Comparison of ENCODE assay signal across 8 mouse cellular contexts in genomic region chr10:80687850-80688249, GRCm38 (mm10). TPM values are rescaled to one million over a fixed set of nuclear protein-coding genes. Genes with fewer than 3 reads are reported as not detected.
A peak's percentile ranks its signal among the peaks of the same experiment; 100 is the strongest.
DNase-seq lines count a peak whose midpoint lies in the region; ATAC-seq and TF ChIP-seq lines count a peak whose summit lies in the region.

No protein-coding gene starts in this region.

- no peaks in the 10 kb centered on the region for H3K4me1 ChIP-seq in hindbrain, embryonic 10.5 days (replicated peaks)
- H3K4me1 ChIP-seq in hindbrain, embryonic 13.5 days (replicated peaks) = no peaks in the 10 kb centered on the region
- peaks cover 0 to 9% of the 10 kb centered on the region in 2 experiments; a peak in 1 of 4 replicates for H3K4me1 ChIP-seq in ES-E14 (ENCODE audit: control insufficient read depth in 2 of 2, insufficient read depth in 2 of 2, low read length in 2 of 2, poor library complexity in 1 of 2)
- peaks cover 2% of the 10 kb centered on the region; the same call in 1 of the 2 replicates for H3K4me1 ChIP-seq in heart, embryonic 16.5 days (ENCODE audit: control insufficient read depth, insufficient read depth, low read length)

- no peak overlapping the region for H3K4me2 ChIP-seq in hindbrain, embryonic 13.5 days
- H3K4me2 ChIP-seq in heart, embryonic 16.5 days (ENCODE audit: low read depth, low read length) = no peak overlapping the region

- H3K9me3 ChIP-seq in hindbrain, embryonic 10.5 days = no peaks in the 10 kb centered on the region
- no peaks in the 10 kb centered on the region for H3K9me3 ChIP-seq in hindbrain, embryonic 13.5 days
- H3K9me3 ChIP-seq in ES-E14 (ENCODE audit: control insufficient read depth, insufficient read depth, low read depth, low read length) = no peaks in the 10 kb centered on the region
- H3K9me3 ChIP-seq in heart, embryonic 16.5 days (replicated peaks; ENCODE audit: control insufficient read depth, low read length) = no peaks in the 10 kb centered on the region

- no peak overlapping the region for H3K4me3 ChIP-seq in hindbrain, embryonic 10.5 days
- H3K4me3 ChIP-seq in hindbrain, embryonic 13.5 days = no peak overlapping the region
- no peak overlapping the region for H3K4me3 ChIP-seq in ES-E14 (ENCODE audit: insufficient read depth in 1 of 2, low read depth in 1 of 2, low read length in 2 of 2, poor library complexity in 1 of 2, severe bottlenecking in 1 of 2)
- H3K4me3 ChIP-seq in heart, embryonic 16.5 days (ENCODE audit: low read length) = no peak overlapping the region

- peaks cover 90% of the 10 kb centered on the region for H3K36me3 ChIP-seq in hindbrain, embryonic 10.5 days
- peaks cover 90% of the 10 kb centered on the region for H3K36me3 ChIP-seq in hindbrain, embryonic 13.5 days
- peaks cover 15% of the 10 kb centered on the region; the same call in 1 of the 2 replicates for H3K36me3 ChIP-seq in ES-E14 (ENCODE audit: control insufficient read depth, insufficient read depth, low read length, poor library complexity, severe bottlenecking)
- peaks cover 26% of the 10 kb centered on the region for H3K36me3 ChIP-seq in heart, embryonic 16.5 days (ENCODE audit: control insufficient read depth, insufficient read depth)

- WGBS in hindbrain, embryonic 10.5 days = 56% methylated on average over 5 of the region's 5 CpGs
- 42% methylated on average over 5 of the region's 5 CpGs for WGBS in hindbrain, embryonic 13.5 days
- WGBS in heart, embryonic 16.5 days = 34% methylated on average over 5 of the region's 5 CpGs

- ATAC-seq in hindbrain, embryonic 13.5 days (ENCODE audit: low FRiP score) = no peak
- ATAC-seq in heart, embryonic 16.5 days (replicated peaks; ENCODE audit: extremely low read depth, insufficient read depth, low FRiP score) = peak; percentile 69; the same call in 1 of the 2 replicates
- peak; percentile 50 for ATAC-seq in megakaryocyte, adult 5-6 weeks (ENCODE audit: poor library complexity, severe bottlenecking)

- DNase-seq in hindbrain, embryonic 10.5 days (ENCODE audit: low spot score) = peak; percentile 51
- DNase-seq in ES-E14 (ENCODE audit: low read depth, low spot score) = peak; percentile 68
- peak; percentile 83 for DNase-seq in cerebellum, postnatal 10 days
- peak; percentile 81 to 89 for DNase-seq in kidney, postnatal 4 days
- DNase-seq in thymus, postnatal 10 days (ENCODE audit: low spot score in 2 of 2) = peak; percentile 52 to 68

- no peak overlapping the region for H3K27ac ChIP-seq in hindbrain, embryonic 10.5 days
- H3K27ac ChIP-seq in hindbrain, embryonic 13.5 days = no peak overlapping the region
- no peak overlapping the region for H3K27ac ChIP-seq in ES-E14 (ENCODE audit: insufficient read depth, low read depth, low read length, poor library complexity, severe bottlenecking)
- H3K27ac ChIP-seq in heart, embryonic 16.5 days (ENCODE audit: low read length) = no peak overlapping the region

- no peak overlapping the region for H3K9ac ChIP-seq in hindbrain, embryonic 13.5 days
- H3K9ac ChIP-seq in ES-E14 (ENCODE audit: insufficient read depth, low read depth, low read length, poor library complexity, severe bottlenecking) = no peak overlapping the region
- no peak overlapping the region for H3K9ac ChIP-seq in heart, embryonic 16.5 days (ENCODE audit: low read length)

- in situ Hi-C loops in ES-E14 (cut with MboI; ENCODE audit: low sequenced_read_pairs in 2 of 2, unreplicated experiment in 2 of 2) = no loop called here

- H3K27me3 ChIP-seq in hindbrain, embryonic 10.5 days (ENCODE audit: insufficient read depth, poor library complexity, severe bottlenecking) = no peaks in the 10 kb centered on the region
- no peaks in the 10 kb centered on the region for H3K27me3 ChIP-seq in hindbrain, embryonic 13.5 days
- H3K27me3 ChIP-seq in heart, embryonic 16.5 days (ENCODE audit: control insufficient read depth, insufficient read depth, low read length) = no peaks in the 10 kb centered on the region

TF ChIP-seq in ES-E14, 5 proteins besides CTCF, POLR2A, EP300 and RAD21:
- TF ChIP-seq HCFC1 (IDR thresholded peaks at IDR 0.05; ENCODE audit: borderline replicate concordance, insufficient read depth, low read length) (no peak), ZNF384 (IDR thresholded peaks at IDR 0.05; ENCODE audit: low read depth, low read length) (no peak), MAFK (IDR thresholded peaks at IDR 0.05; ENCODE audit: insufficient read depth, low read depth, low read length) (no peak), ZC3H11A (IDR thresholded peaks at IDR 0.05; ENCODE audit: borderline replicate concordance, low read depth, low read length) (0 out of 2 replicates have a peak, but pooled peaks have one; percentile 14)

RNA-seq across cellular contexts. Expression of gene Mknk2, which starts 9.9 kb away (rescaled TPM):
- polyA plus RNA-seq in hindbrain, embryonic 10.5 days (2016; fragmentation: Nextera tagmentation; extraction: Ambion mirVana) = 93.2 and 97.8 TPM in 2 replicates
- 55.4 and 56.2 TPM in 2 replicates for polyA plus RNA-seq in hindbrain, embryonic 13.5 days (2015; fragmentation: Nextera tagmentation; extraction: Ambion mirVana)
- total RNA-seq in ES-E14 (2012; rRNA removed) = 33.6 and 40.7 TPM in 2 replicates
- polyA plus RNA-seq in heart, embryonic 16.5 days (2015; fragmentation: Nextera tagmentation; extraction: Ambion mirVana) = 82.1 and 92.8 TPM in 2 replicates
- total RNA-seq in megakaryocyte, adult 5-6 weeks (2015) = 53.5 and 61.1 TPM in 2 replicates
- total RNA-seq in megakaryocyte, adult 5-6 weeks (2017) = 63.3 and 74.8 TPM in 2 replicates

RNA-seq across cellular contexts. Expression of gene Mob3a, which starts 13.9 kb away (rescaled TPM):
- polyA plus RNA-seq in hindbrain, embryonic 10.5 days (2016; fragmentation: Nextera tagmentation; extraction: Ambion mirVana) = 68.8 and 77.2 TPM in 2 replicates
- 51.8 and 56.8 TPM in 2 replicates for polyA plus RNA-seq in hindbrain, embryonic 13.5 days (2015; fragmentation: Nextera tagmentation; extraction: Ambion mirVana)
- total RNA-seq in ES-E14 (2012; rRNA removed) = 18.8 and 29.2 TPM in 2 replicates
- 29.0 and 33.4 TPM in 2 replicates for polyA plus RNA-seq in heart, embryonic 16.5 days (2015; fragmentation: Nextera tagmentation; extraction: Ambion mirVana)
- total RNA-seq in megakaryocyte, adult 5-6 weeks (2015) = 61.8 and 72.0 TPM in 2 replicates
- total RNA-seq in megakaryocyte, adult 5-6 weeks (2017) = 65.0 and 77.3 TPM in 2 replicates

RNA-seq across cellular contexts. Expression of gene Izumo4, which starts 14.1 kb away (rescaled TPM):
- polyA plus RNA-seq in hindbrain, embryonic 10.5 days (2016; fragmentation: Nextera tagmentation; extraction: Ambion mirVana) = 13.7 and 18.7 TPM in 2 replicates
- polyA plus RNA-seq in hindbrain, embryonic 13.5 days (2015; fragmentation: Nextera tagmentation; extraction: Ambion mirVana) = 36.4 and 42.8 TPM in 2 replicates
- total RNA-seq in ES-E14 (2012; rRNA removed) = 8.9 and 13.9 TPM in 2 replicates
- 11.2 and 13.2 TPM in 2 replicates for polyA plus RNA-seq in heart, embryonic 16.5 days (2015; fragmentation: Nextera tagmentation; extraction: Ambion mirVana)
- 11.3 and 14.2 TPM in 2 replicates for total RNA-seq in megakaryocyte, adult 5-6 weeks (2015)
- 4.4 and 6.6 TPM in 2 replicates for total RNA-seq in megakaryocyte, adult 5-6 weeks (2017)

RNA-seq across cellular contexts. Expression of gene Btbd2, which starts 31.0 kb away (rescaled TPM):
- 77.0 and 77.1 TPM in 2 replicates for polyA plus RNA-seq in hindbrain, embryonic 10.5 days (2016; fragmentation: Nextera tagmentation; extraction: Ambion mirVana)
- polyA plus RNA-seq in hindbrain, embryonic 13.5 days (2015; fragmentation: Nextera tagmentation; extraction: Ambion mirVana) = 75.7 and 77.8 TPM in 2 replicates
- total RNA-seq in ES-E14 (2012; rRNA removed) = 45.7 and 64.7 TPM in 2 replicates
- 41.7 and 58.2 TPM in 2 replicates for polyA plus RNA-seq in heart, embryonic 16.5 days (2015; fragmentation: Nextera tagmentation; extraction: Ambion mirVana)
- 8.4 and 10.3 TPM in 2 replicates for total RNA-seq in megakaryocyte, adult 5-6 weeks (2015)
- 16.5 and 30.1 TPM in 2 replicates for total RNA-seq in megakaryocyte, adult 5-6 weeks (2017)

RNA-seq across cellular contexts. Expression of gene Ap3d1, which starts 54.2 kb away (rescaled TPM):
- polyA plus RNA-seq in hindbrain, embryonic 10.5 days (2016; fragmentation: Nextera tagmentation; extraction: Ambion mirVana) = 59.9 and 65.8 TPM in 2 replicates
- 100 and 101 TPM in 2 replicates for polyA plus RNA-seq in hindbrain, embryonic 13.5 days (2015; fragmentation: Nextera tagmentation; extraction: Ambion mirVana)
- total RNA-seq in ES-E14 (2012; rRNA removed) = 74.8 and 106 TPM in 2 replicates
- polyA plus RNA-seq in heart, embryonic 16.5 days (2015; fragmentation: Nextera tagmentation; extraction: Ambion mirVana) = 45.7 and 49.5 TPM in 2 replicates
- 42.6 and 52.4 TPM in 2 replicates for total RNA-seq in megakaryocyte, adult 5-6 weeks (2015)
- total RNA-seq in megakaryocyte, adult 5-6 weeks (2017) = 48.6 and 62.0 TPM in 2 replicates
